Mouse (Mus musculus) hindbrain, embryonic 15.5 days (tissue): ENCODE measurements around the gene Rps6ka1. TPM values are rescaled to one million over a fixed set of nuclear protein-coding genes. Genes with fewer than 3 reads are reported as not detected.

ENCODE experiments used
- ATAC-seq: fragments of 200-750 bp; cut with Nextera tagmentation; 2 replicates; pipeline ENCODE4 v1.8.0; 2017; ENCODE audit warnings: low read depth, moderate number of reproducible peaks, moderate TSS enrichment; ENCODE audit not compliant: low FRiP score
- H3K27ac ChIP-seq: fragments of 300-500 bp; sonication (generic); replicated peaks from 2 replicates; pipeline ENCODE4 v1.5.1; 2015; ENCODE audit warnings: mild to moderate bottlenecking, inconsistent platforms
- H3K27me3 ChIP-seq: fragments of 300-500 bp; sonication (generic); 2 replicates; pipeline ENCODE4 v1.6.1; 2015; ENCODE audit warnings: control low read depth, inconsistent platforms
- H3K36me3 ChIP-seq: fragments of 300-500 bp; sonication (generic); 2 replicates; pipeline ENCODE4 v1.6.1; 2015; ENCODE audit warnings: control low read depth, inconsistent platforms
- H3K4me1 ChIP-seq: fragments of 300-500 bp; sonication (generic); replicated peaks from 2 replicates; pipeline ENCODE4 v1.6.1; 2015; ENCODE audit warnings: control low read depth, inconsistent platforms
- H3K4me2 ChIP-seq: fragments of 300-500 bp; sonication (generic); 2 replicates; pipeline ENCODE4 v1.6.1; 2015; ENCODE audit warnings: moderate library complexity, mild to moderate bottlenecking, inconsistent platforms
- H3K4me3 ChIP-seq: fragments of 300-500 bp; sonication (generic); 2 replicates; pipeline ENCODE4 v1.5.1; 2015; ENCODE audit warnings: mild to moderate bottlenecking, inconsistent platforms
- H3K9ac ChIP-seq: fragments of 300-500 bp; sonication (generic); 2 replicates; pipeline ENCODE4 v1.6.1; 2015; ENCODE audit warnings: inconsistent platforms
- H3K9me3 ChIP-seq: fragments of 300-500 bp; sonication (generic); 2 replicates; pipeline ENCODE4 v1.6.1; 2016; ENCODE audit warnings: control low read depth, inconsistent platforms
- WGBS: fragments of 180-500 bp; shearing (Covaris S2); methylation state at CpG from one replicate; pipeline ENCODE4 v1.1.7; 2015; 5-methylcytosine and 5-hydroxymethylcytosine counted together
- polyA plus RNA-seq: library from polyadenylated mRNA; unstranded; fragments of >200 nt; fragmentation: Nextera tagmentation; extraction: Ambion mirVana; gene quantifications from 2 replicates; pipeline ENCODE4 v1.2.1, GENCODE M21; 2015

Gene Rps6ka1
- polyA plus RNA-seq, 1 experiment from 2014 or later = 25.0 TPM

GRCm38 (mm10) chr4:133873431-133873851 is 14.2 kb downstream of the Rps6ka1 start:
- WGBS = 100% methylated on average over 4 of the region's 4 CpGs
- ATAC-seq = no peak
- Histone ChIP-seq H3K9ac (no peak overlapping the region), H3K4me1 (no peaks in the 10 kb centered on the region), H3K36me3 (no peaks in the 10 kb centered on the region), H3K4me2 (no peak overlapping the region), H3K9me3 (no peaks in the 10 kb centered on the region), H3K4me3 (no peak overlapping the region), H3K27me3 (no peaks in the 10 kb centered on the region), H3K27ac (no peak overlapping the region)

GRCm38 (mm10) chr4:133872812-133873300 is 14.7 kb downstream of the Rps6ka1 start:
- Histone ChIP-seq H3K4me3 (no peak overlapping the region), H3K4me1 (no peaks in the 10 kb centered on the region), H3K9ac (no peak overlapping the region), H3K27ac (no peak overlapping the region), H3K36me3 (no peaks in the 10 kb centered on the region), H3K9me3 (no peaks in the 10 kb centered on the region), H3K4me2 (no peak overlapping the region), H3K27me3 (no peaks in the 10 kb centered on the region)
- no peak for ATAC-seq
- WGBS = 66% methylated on average over 15 of the region's 15 CpGs

- WGBS = 85% methylated on average over 7 of the region's 7 CpGs
- no peaks in the 10 kb centered on the region for H3K4me1 ChIP-seq
- no peak overlapping the region for H3K4me3 ChIP-seq
- no peaks in the 10 kb centered on the region for H3K9me3 ChIP-seq
- no peaks in the 10 kb centered on the region for H3K36me3 ChIP-seq
- no peak for ATAC-seq
- H3K9ac ChIP-seq = no peak overlapping the region
- H3K4me2 ChIP-seq = no peak overlapping the region
- H3K27me3 ChIP-seq = no peaks in the 10 kb centered on the region
- no peak overlapping the region for H3K27ac ChIP-seq
These were observed 15.3 kb downstream of the Rps6ka1 start for GRCm38 (mm10) chr4:133872222-133872811.

- Histone ChIP-seq H3K36me3 (no peaks in the 10 kb centered on the region), H3K4me1 (peaks cover 14% of the 10 kb centered on the region; the same call in 1 of the 2 replicates), H3K27me3 (no peaks in the 10 kb centered on the region), H3K9ac (no peak overlapping the region), H3K27ac (no peak overlapping the region), H3K9me3 (no peaks in the 10 kb centered on the region), H3K4me3 (no peak overlapping the region), H3K4me2 (no peak overlapping the region)
- WGBS = 79% methylated on average over 5 of the region's 5 CpGs
- ATAC-seq = no peak
These were observed 22.4 kb downstream of the Rps6ka1 start for GRCm38 (mm10) chr4:133865231-133865630.

GRCm38 (mm10) chr4:133864380-133864981 is 23.1 kb downstream of the Rps6ka1 start:
- H3K27ac ChIP-seq = peak overlapping the region; percentile 39; the same call in 1 of the 2 replicates
- no peak overlapping the region for H3K4me3 ChIP-seq
- no peak overlapping the region for H3K9ac ChIP-seq
- no peaks in the 10 kb centered on the region for H3K9me3 ChIP-seq
- H3K4me2 ChIP-seq = no peak overlapping the region
- peaks cover 14% of the 10 kb centered on the region; the same call in 1 of the 2 replicates for H3K4me1 ChIP-seq
- 39% methylated on average over 13 of the region's 13 CpGs for WGBS
- no peaks in the 10 kb centered on the region for H3K27me3 ChIP-seq
- H3K36me3 ChIP-seq = no peaks in the 10 kb centered on the region
- no peak for ATAC-seq

- Histone ChIP-seq H3K4me2 (no peak overlapping the region), H3K36me3 (0 out of 2 replicates have a peak, but pooled peaks cover 6% of the 10 kb centered on the region), H3K9ac (no peak overlapping the region), H3K27ac (no peak overlapping the region), H3K9me3 (no peaks in the 10 kb centered on the region), H3K27me3 (no peaks in the 10 kb centered on the region), H3K4me1 (peaks cover 14% of the 10 kb centered on the region; the same call in 1 of the 2 replicates), H3K4me3 (no peak overlapping the region)
- 50% methylated on average over 12 of the region's 12 CpGs for WGBS
- no peak for ATAC-seq
These were observed 23.7 kb downstream of the Rps6ka1 start for GRCm38 (mm10) chr4:133863795-133864379.

GRCm38 (mm10) chr4:133857527-133857926 is 30.1 kb downstream of the Rps6ka1 start:
- no peaks in the 10 kb centered on the region for H3K4me1 ChIP-seq

GRCm38 (mm10) chr4:133854621-133855020 is 33.0 kb downstream of the Rps6ka1 start:
- no peaks in the 10 kb centered on the region for H3K9me3 ChIP-seq
- no peak overlapping the region for H3K4me2 ChIP-seq
- H3K4me1 ChIP-seq = no peaks in the 10 kb centered on the region
- WGBS = 90% methylated on average over 4 of the region's 4 CpGs
- no peak overlapping the region for H3K9ac ChIP-seq
- no peaks in the 10 kb centered on the region for H3K27me3 ChIP-seq
- H3K36me3 ChIP-seq = peaks cover 13% of the 10 kb centered on the region; the same call in 1 of the 2 replicates
- no peak overlapping the region for H3K27ac ChIP-seq
- no peak overlapping the region for H3K4me3 ChIP-seq
- no peak for ATAC-seq

More at GRCm38 (mm10) chr4:133857527-133857926, 30.1 kb downstream of the Rps6ka1 start:
- WGBS = 77% methylated on average over 4 of the region's 4 CpGs
- H3K9ac ChIP-seq = no peak overlapping the region
- H3K4me2 ChIP-seq = no peak overlapping the region
- ATAC-seq = no peak
- H3K4me3 ChIP-seq = no peak overlapping the region
- no peaks in the 10 kb centered on the region for H3K9me3 ChIP-seq
- H3K27ac ChIP-seq = no peak overlapping the region
- H3K27me3 ChIP-seq = no peaks in the 10 kb centered on the region
- 0 out of 2 replicates have a peak, but pooled peaks cover 7% of the 10 kb centered on the region for H3K36me3 ChIP-seq

- H3K27me3 ChIP-seq = no peaks in the 10 kb centered on the region
- WGBS = 29% methylated on average over 10 of the region's 10 CpGs
- H3K36me3 ChIP-seq = peaks cover 6% of the 10 kb centered on the region; the same call in 1 of the 2 replicates
- H3K4me3 ChIP-seq = no peak overlapping the region
- no peaks in the 10 kb centered on the region for H3K4me1 ChIP-seq
- no peaks in the 10 kb centered on the region for H3K9me3 ChIP-seq
- H3K27ac ChIP-seq = no peak overlapping the region
- ATAC-seq = no peak
- no peak overlapping the region for H3K4me2 ChIP-seq
- H3K9ac ChIP-seq = no peak overlapping the region
These were observed 34.0 kb downstream of the Rps6ka1 start for GRCm38 (mm10) chr4:133853630-133854029.

- no peak overlapping the region for H3K27ac ChIP-seq
- no peak overlapping the region for H3K4me3 ChIP-seq
- WGBS = 90% methylated on average over 1 of the region's 1 CpGs
- H3K36me3 ChIP-seq = peaks cover 9% of the 10 kb centered on the region
- H3K27me3 ChIP-seq = no peaks in the 10 kb centered on the region
- H3K4me2 ChIP-seq = no peak overlapping the region
- no peak for ATAC-seq
- H3K9ac ChIP-seq = no peak overlapping the region
- no peaks in the 10 kb centered on the region for H3K9me3 ChIP-seq
- H3K4me1 ChIP-seq = no peaks in the 10 kb centered on the region
These were observed 41.0 kb downstream of the Rps6ka1 start for GRCm38 (mm10) chr4:133846625-133847024.

GRCm38 (mm10) chr4:133845060-133845459 is 42.5 kb downstream of the Rps6ka1 start:
- Histone ChIP-seq H3K27me3 (no peaks in the 10 kb centered on the region), H3K9me3 (no peaks in the 10 kb centered on the region), H3K36me3 (peaks cover 3% of the 10 kb centered on the region; the same call in 1 of the 2 replicates), H3K4me2 (no peak overlapping the region), H3K9ac (no peak overlapping the region), H3K27ac (no peak overlapping the region), H3K4me1 (no peaks in the 10 kb centered on the region), H3K4me3 (no peak overlapping the region)
- 90% methylated on average over 9 of the region's 9 CpGs for WGBS
- ATAC-seq = no peak

- no peaks in the 10 kb centered on the region for H3K9me3 ChIP-seq
- H3K27ac ChIP-seq = no peak overlapping the region
- H3K9ac ChIP-seq = no peak overlapping the region
- H3K4me3 ChIP-seq = no peak overlapping the region
- no peaks in the 10 kb centered on the region for H3K4me1 ChIP-seq
- 77% methylated on average over 14 of the region's 14 CpGs for WGBS
- H3K27me3 ChIP-seq = no peaks in the 10 kb centered on the region
- no peak overlapping the region for H3K4me2 ChIP-seq
- ATAC-seq = no peak
- H3K36me3 ChIP-seq = peaks cover 3% of the 10 kb centered on the region; the same call in 1 of the 2 replicates
These were observed 43.3 kb downstream of the Rps6ka1 start for GRCm38 (mm10) chr4:133844209-133844841.
